Mouse (Mus musculus) sigmoid colon, adult 10 weeks (tissue): ENCODE results near the gene Scrt2. TPM values are rescaled to one million over a fixed set of nuclear protein-coding genes. Genes with fewer than 3 reads are reported as not detected.

ENCODE experiments used
- polyA plus RNA-seq: library from polyadenylated mRNA; stranded (reverse); fragments of 350-450 nt; fragmentation: Illumina TruSeq; extraction: RNeasy Lipid Tissue Mini Kit (QIAGEN cat#74804); gene quantifications from one replicate; pipeline ENCODE4 v1.2.3, GENCODE M21; 2014; ENCODE audit warnings: low read depth, low replicate concordance

Scrt2 gene
- polyA plus RNA-seq, result not detected

DNA sequence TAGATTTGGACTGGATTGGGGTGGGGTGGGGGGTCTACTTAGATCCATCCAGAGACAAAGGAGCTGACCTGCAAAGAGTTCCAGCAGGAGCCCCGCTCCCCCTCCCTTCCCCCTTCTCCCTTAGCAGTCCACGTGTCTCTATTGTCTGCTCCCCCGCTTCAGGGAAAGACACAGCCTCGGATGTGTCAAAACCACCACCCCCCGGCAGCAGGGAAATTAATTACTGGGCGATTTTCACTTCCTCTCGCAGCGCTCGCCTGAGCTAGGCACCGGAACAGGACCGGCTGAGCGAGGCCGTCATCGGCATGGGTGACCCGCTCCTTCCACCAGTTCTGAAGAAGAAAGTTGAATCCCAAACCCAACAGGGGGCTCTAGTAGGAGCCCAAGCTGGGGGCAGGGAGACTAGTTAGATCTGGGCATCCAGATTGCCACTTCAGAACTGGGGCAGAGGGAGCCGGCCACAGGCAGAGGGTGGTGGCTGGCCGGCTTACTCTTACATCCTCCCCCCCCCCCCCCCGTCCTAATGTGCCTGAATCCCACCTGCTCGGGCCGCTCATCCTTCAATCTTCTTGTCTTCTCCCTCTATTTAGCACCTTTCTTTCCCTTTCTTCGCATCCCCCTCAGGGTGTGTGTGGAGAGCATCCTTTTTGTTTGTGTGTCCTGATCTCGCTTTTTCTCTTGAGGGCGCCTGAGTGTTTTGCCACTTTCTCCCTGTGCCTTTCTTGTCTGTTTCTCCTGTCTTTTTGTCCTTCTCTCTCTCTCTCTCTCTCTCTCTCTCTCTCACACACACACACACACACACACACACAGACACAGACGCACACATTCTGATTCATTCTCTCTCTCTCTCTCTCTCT lies at the start of gene Scrt2:
Gene Scrt2 (plus strand): TSS at position 845 of the 857 bp plus-strand sequence.

GRCm38 (mm10) chr2:152105318-152106224 lies 24.2 kb downstream of the Scrt2 start, which contains the start of gene Srxn1:
TSS of gene Srxn1 (plus strand) at chr2:152105516.

DNA sequence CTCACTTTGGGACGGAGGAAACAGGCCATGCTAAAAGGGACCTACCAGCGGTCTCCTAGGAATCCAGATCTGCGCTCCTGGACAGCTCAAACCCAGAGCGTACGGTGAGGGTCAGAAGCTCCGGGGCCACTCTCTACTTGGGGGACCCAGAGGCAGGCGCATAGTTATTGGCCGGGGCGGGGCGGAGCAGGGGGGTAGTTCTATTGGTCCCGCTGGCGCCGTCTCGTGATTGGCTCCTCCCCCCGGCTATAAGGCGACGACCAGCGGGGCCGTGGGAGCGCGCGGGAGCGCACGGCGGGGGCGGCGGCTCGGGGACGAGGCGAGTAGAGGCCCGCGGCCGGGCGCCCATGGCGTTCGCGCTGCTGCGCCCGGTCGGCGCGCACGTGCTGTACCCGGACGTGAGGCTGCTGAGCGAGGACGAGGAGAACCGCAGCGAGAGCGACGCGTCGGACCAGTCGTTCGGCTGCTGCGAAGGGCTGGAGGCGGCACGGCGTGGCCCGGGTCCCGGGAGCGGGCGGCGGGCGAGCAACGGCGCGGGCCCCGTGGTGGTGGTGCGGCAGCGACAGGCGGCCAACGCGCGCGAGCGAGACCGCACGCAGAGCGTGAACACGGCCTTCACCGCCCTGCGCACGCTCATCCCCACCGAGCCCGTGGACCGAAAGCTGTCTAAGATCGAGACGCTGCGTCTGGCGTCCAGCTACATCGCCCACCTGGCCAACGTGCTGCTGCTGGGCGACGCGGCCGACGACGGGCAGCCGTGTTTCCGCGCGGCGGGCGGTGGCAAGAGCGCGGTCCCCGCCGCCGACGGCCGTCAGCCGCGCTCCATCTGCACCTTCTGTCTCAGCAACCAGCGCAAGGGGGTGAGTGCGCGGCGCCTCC lies 62.2 kb downstream of the Scrt2 start, which contains the start of gene Tcf15:
Gene Tcf15 (plus strand): TSS at position 283 of the 879 bp plus-strand sequence.

Other genes with a start within 250 kb of the Scrt2 start
- not detected for gene Rspo4, start 238.6 kb upstream of the Scrt2 start, polyA plus RNA-seq
- gene Angpt4, start 170.3 kb upstream of the Scrt2 start, polyA plus RNA-seq, result not detected
- gene Fam110a, start 101.3 kb upstream of the Scrt2 start, polyA plus RNA-seq, result 0.47 TPM
- gene Slc52a3, start 85.0 kb upstream of the Scrt2 start, polyA plus RNA-seq, result 8.7 TPM
- gene Srxn1, start 24.0 kb downstream of the Scrt2 start, polyA plus RNA-seq, result 42.8 TPM
- gene Tcf15, start 62.0 kb downstream of the Scrt2 start, polyA plus RNA-seq, result not detected
- 252 TPM for gene Csnk2a1, start 145.3 kb downstream of the Scrt2 start, polyA plus RNA-seq
- gene Tbc1d20, start 212.3 kb downstream of the Scrt2 start, polyA plus RNA-seq, result 38.1 TPM